ENCODE assay signal across 7 mouse cellular contexts in genomic region chr19:60611525-60612215, GRCm38 (mm10). TPM values are rescaled to one million over a fixed set of nuclear protein-coding genes. Genes with fewer than 3 reads are reported as not detected.
A peak's percentile ranks its signal among the peaks of the same experiment; 100 is the strongest.
DNase-seq lines count a peak whose midpoint lies in the region; ATAC-seq and TF ChIP-seq lines count a peak whose summit lies in the region.

No protein-coding gene starts in this region.

- H3K4me3 ChIP-seq in kidney, embryonic 16.5 days (ENCODE audit: low read length) = no peak overlapping the region
- no peak overlapping the region for H3K4me3 ChIP-seq in MEL (ENCODE audit: control insufficient read depth in 1 of 2, insufficient read depth in 1 of 2, low read depth in 2 of 2, low read length in 2 of 2)

- no peaks in the 10 kb centered on the region for H3K36me3 ChIP-seq in kidney, embryonic 16.5 days (ENCODE audit: insufficient read depth, low read length)
- H3K36me3 ChIP-seq in MEL (ENCODE audit: control insufficient read depth in 1 of 2, insufficient read depth in 2 of 2, low read length in 2 of 2) = no peaks in the 10 kb centered on the region

- no peak overlapping the region for H3K27ac ChIP-seq in kidney, embryonic 16.5 days (ENCODE audit: low read length)
- no peak overlapping the region for H3K27ac ChIP-seq in MEL (ENCODE audit: control insufficient read depth, low read depth, low read length)

- no peak; the same call in 1 of the 2 replicates for ATAC-seq in kidney, embryonic 16.5 days (ENCODE audit: low FRiP score, low TSS enrichment)
- ATAC-seq in granulocyte monocyte progenitor cell, adult 5-6 weeks (replicated peaks; ENCODE audit: poor library complexity, severe bottlenecking) = peak; percentile 65
- ATAC-seq in monocyte, adult 5-6 weeks (replicated peaks; ENCODE audit: insufficient number of reproducible peaks, low FRiP score, low TSS enrichment, poor library complexity, severe bottlenecking) = peak; percentile 27; the same call in 1 of the 2 replicates

- no peaks in the 10 kb centered on the region for H3K9me3 ChIP-seq in kidney, embryonic 16.5 days (ENCODE audit: low read length)
- no peaks in the 10 kb centered on the region for H3K9me3 ChIP-seq in MEL (replicated peaks; ENCODE audit: insufficient read depth, low read length)

- no peaks in the 10 kb centered on the region for H3K79me2 ChIP-seq in MEL (ENCODE audit: control insufficient read depth, insufficient read depth, low read length, poor library complexity)

- TF ChIP-seq EP300 in MEL (IDR thresholded peaks at IDR 0.05; ENCODE audit: low read depth in 1 of 2, low read length in 2 of 2) = no peak

- H3K4me2 ChIP-seq in kidney, embryonic 16.5 days (replicated peaks; ENCODE audit: low read depth, low read length) = no peak overlapping the region

- no peak for TF ChIP-seq RAD21 in MEL (IDR thresholded peaks at IDR 0.05; ENCODE audit: low read depth, low read length)

- TF ChIP-seq CTCF in MEL (IDR thresholded peaks at IDR 0.05 in 2 of 3, conservative IDR thresholded peaks at IDR 0.05 in 1 of 3; ENCODE audit: control insufficient read depth in 1 of 3, insufficient read depth in 1 of 3, low read depth in 2 of 3, low read length in 3 of 3, poor library complexity in 1 of 3, severe bottlenecking in 1 of 3) = peak in 1 of 3 experiments; percentile 25; a peak in 3 of 6 replicates

- WGBS in kidney, embryonic 16.5 days = 46% methylated on average over 12 of the region's 12 CpGs

- no peak overlapping the region for H3K9ac ChIP-seq in kidney, embryonic 16.5 days (replicated peaks; ENCODE audit: low read length)
- H3K9ac ChIP-seq in MEL (ENCODE audit: control insufficient read depth, low read depth, low read length, poor library complexity, severe bottlenecking) = no peak overlapping the region

- peak; percentile 31 for DNase-seq in kidney, adult 18-20 months
- DNase-seq in B cell, adult 2 months = peak; percentile 31 to 39
- DNase-seq in MEL (ENCODE audit: low read depth, low spot score) = peak; percentile 41
- no peak for DNase-seq in layer of hippocampus, adult 9-10 months (ENCODE audit: low spot score)

- no peaks in the 10 kb centered on the region for H3K27me3 ChIP-seq in kidney, embryonic 16.5 days (ENCODE audit: insufficient read depth, low read length)
- no peaks in the 10 kb centered on the region for H3K27me3 ChIP-seq in MEL (ENCODE audit: control insufficient read depth in 1 of 2, insufficient read depth in 2 of 2, low read length in 2 of 2)

- H3K4me1 ChIP-seq in kidney, embryonic 16.5 days (ENCODE audit: insufficient read depth, low read length) = no peaks in the 10 kb centered on the region
- H3K4me1 ChIP-seq in MEL (ENCODE audit: control insufficient read depth in 1 of 2, insufficient read depth in 2 of 2, low read length in 2 of 2) = peaks cover 0 to 2% of the 10 kb centered on the region in 2 experiments; a peak in 1 of 4 replicates

- no peak for TF ChIP-seq POLR2A in MEL (IDR thresholded peaks at IDR 0.05; ENCODE audit: control insufficient read depth in 1 of 2, insufficient read depth in 1 of 2, low read depth in 1 of 2, low read length in 2 of 2, poor library complexity in 1 of 2)

TF ChIP-seq in MEL, 35 proteins besides CTCF, POLR2A, EP300 and RAD21:
- TF ChIP-seq CHD2 (IDR thresholded peaks at IDR 0.05; ENCODE audit: low read length) (no peak), TBP (IDR thresholded peaks at IDR 0.05; ENCODE audit: low read depth, low read length) (no peak), ZMIZ1 (IDR thresholded peaks at IDR 0.05; ENCODE audit: low read depth, low read length) (no peak), KAT2A (conservative IDR thresholded peaks at IDR 0.05; ENCODE audit: low read depth, low read length) (no peak), RCOR1 (IDR thresholded peaks at IDR 0.05; ENCODE audit: low read depth, low read length) (no peak), TCF12 (IDR thresholded peaks at IDR 0.05; ENCODE audit: low read depth, low read length) (no peak), MYB (IDR thresholded peaks at IDR 0.05; ENCODE audit: low read depth, low read length) (no peak), MAFK (IDR thresholded peaks at IDR 0.05; ENCODE audit: borderline replicate concordance, low read depth, low read length) (no peak), MAX (IDR thresholded peaks at IDR 0.05; ENCODE audit: low read length) (no peak), BHLHE40 (IDR thresholded peaks at IDR 0.05; ENCODE audit: borderline replicate concordance, low read depth, low read length) (no peak), MYC (IDR thresholded peaks at IDR 0.05; ENCODE audit: low read depth, low read length) (no peak), SIN3A (IDR thresholded peaks at IDR 0.05; ENCODE audit: low read length) (no peak), POLR2AphosphoS5 (IDR thresholded peaks at IDR 0.05; ENCODE audit: borderline replicate concordance, low read depth, low read length) (no peak), GABPA (IDR thresholded peaks at IDR 0.05; ENCODE audit: low read depth, low read length) (no peak), ETS1 (IDR thresholded peaks at IDR 0.05; ENCODE audit: low read depth, low read length) (no peak), UBTF (IDR thresholded peaks at IDR 0.05; ENCODE audit: borderline replicate concordance, insufficient read depth, low read depth, low read length) (no peak), ZKSCAN1 (IDR thresholded peaks at IDR 0.05; ENCODE audit: low read depth, low read length) (no peak), ELF1 (IDR thresholded peaks at IDR 0.05; ENCODE audit: low read depth, low read length) (no peak)
TF ChIP-seq in MEL: peak in this region for 0.

RNA-seq across cellular contexts. Expression of gene Cacul1, which starts 30.8 kb away (rescaled TPM):
- 17.5 and 19.2 TPM in 2 replicates for polyA plus RNA-seq in kidney, embryonic 16.5 days (2015; fragmentation: Nextera tagmentation; extraction: Ambion mirVana)
- 48.6 and 52.3 TPM in 2 replicates for total RNA-seq in MEL (2012; rRNA removed)
- 100 to 1,000 TPM in 1 of 2 experiments, 10 to 100 TPM in 1; 53.5 to 113 TPM for polyA plus RNA-seq in MEL (2012; ENCODE audit: insufficient read depth in 1 of 2, insufficient read length in 2 of 2, low read depth in 1 of 2, low replicate concordance in 2 of 2, missing spikeins in 1 of 2)
- total RNA-seq in granulocyte monocyte progenitor cell, adult 5-6 weeks (2014; fragmentation: Nextera tagmentation) = 22.2 and 30.8 TPM in 2 replicates
- total RNA-seq in granulocyte monocyte progenitor cell, adult 5-6 weeks (2017) = 34.7 and 36.2 TPM in 2 replicates
- total RNA-seq in monocyte, adult 5-6 weeks (2017) = 54.2 to 63.3 TPM (median 55.7 TPM) in 3 replicates
